Mouse (Mus musculus) hindbrain, embryonic 14.5 days (tissue): ENCODE measurements around the gene Arl1. TPM values are rescaled to one million over a fixed set of nuclear protein-coding genes. Genes with fewer than 3 reads are reported as not detected.
"Not testable (repeated sequence)": the region's sequence is repeated elsewhere in the genome, so short reads cannot be mapped to it uniquely, and the experiment has no call there.

Experiments used
- ATAC-seq: fragments of 200-750 bp; cut with Nextera tagmentation; 2 replicates; pipeline ENCODE4 v1.8.0; 2017; ENCODE audit warnings: moderate number of reproducible peaks, mild to moderate bottlenecking, moderate TSS enrichment, moderate library complexity; ENCODE audit not compliant: low FRiP score
- DNase-seq: peaks from one replicate; pipeline ENCODE4 v3.0.0-alpha.2; 2015; ENCODE audit warnings: low spot score
- H3K27ac ChIP-seq: fragments of 300-500 bp; sonication (generic); 2 replicates; pipeline ENCODE4 v1.5.1; 2014; ENCODE audit warnings: mild to moderate bottlenecking, moderate library complexity
- H3K27me3 ChIP-seq: fragments of 300-500 bp; sonication (generic); 2 replicates; pipeline ENCODE4 v1.6.1; 2014; ENCODE audit warnings: mild to moderate bottlenecking, low read length, mixed read lengths; ENCODE audit not compliant: control insufficient read depth, insufficient read depth
- H3K36me3 ChIP-seq: fragments of 300-500 bp; sonication (generic); replicated peaks from 2 replicates; pipeline ENCODE4 v1.6.1; 2014; ENCODE audit not compliant: control insufficient read depth, insufficient read depth
- H3K4me1 ChIP-seq: fragments of 300-500 bp; sonication (generic); replicated peaks from 2 replicates; pipeline ENCODE4 v1.6.1; 2014; ENCODE audit warnings: antibody characterized with exemption, low read length, mixed read lengths; ENCODE audit not compliant: control insufficient read depth, insufficient read depth
- H3K4me2 ChIP-seq: fragments of 300-500 bp; sonication (generic); replicated peaks from 2 replicates; pipeline ENCODE4 v1.6.1; 2014; ENCODE audit warnings: mild to moderate bottlenecking, moderate library complexity
- H3K4me3 ChIP-seq: fragments of 300-500 bp; sonication (generic); replicated peaks from 2 replicates; pipeline ENCODE4 v1.5.1; 2014; ENCODE audit warnings: mild to moderate bottlenecking, low read length
- H3K9ac ChIP-seq: fragments of 300-500 bp; sonication (generic); 2 replicates; pipeline ENCODE4 v1.6.1; 2014
- H3K9me3 ChIP-seq: fragments of 300-500 bp; sonication (generic); 2 replicates; pipeline ENCODE4 v1.6.1; 2016; ENCODE audit warnings: low read length; ENCODE audit not compliant: control insufficient read depth
- WGBS: fragments of 180-500 bp; shearing (Covaris S2); extraction: QIAGEN DNeasy Blood & Tissue Kit; methylation state at CpG from one replicate; pipeline ENCODE4 v1.1.7; 2014; 5-methylcytosine and 5-hydroxymethylcytosine counted together
- polyA plus RNA-seq: library from polyadenylated mRNA; unstranded; fragments of >200 nt; fragmentation: Nextera tagmentation; extraction: Ambion mirVana; gene quantifications from 2 replicates; pipeline ENCODE4 v1.2.1, GENCODE M21; 2014

Arl1 gene
- polyA plus RNA-seq, 1 experiment from 2014 or later = 153 TPM

DNA sequence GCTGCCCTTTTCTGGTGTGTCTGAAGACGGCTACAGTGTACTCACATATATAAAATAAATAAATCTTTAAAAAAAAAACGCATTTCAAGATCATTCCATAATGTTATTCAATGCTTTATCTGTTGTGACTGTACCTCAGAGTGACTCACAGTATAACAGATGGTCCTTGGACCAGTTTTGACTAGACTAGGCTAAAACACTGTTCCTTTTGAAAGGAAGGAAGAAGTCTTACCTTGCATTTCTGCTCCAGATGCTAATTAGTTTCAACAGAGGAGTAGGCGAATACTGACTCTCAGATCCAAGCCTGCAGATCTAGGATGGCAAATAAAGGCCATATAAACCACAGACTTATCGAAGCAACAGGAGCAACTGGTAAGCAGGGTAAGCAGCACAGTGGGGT, 50.1 kb downstream of the Arl1 start:
- WGBS = 93% methylated on average over 4 of the region's 4 CpGs
- ATAC-seq = no peak
- Histone ChIP-seq H3K36me3 (peaks cover 51% of the 10 kb centered on the region), H3K9me3 (no peaks in the 10 kb centered on the region), H3K27ac (no peak overlapping the region), H3K9ac (no peak overlapping the region), H3K4me1 (no peaks in the 10 kb centered on the region), H3K4me3 (no peak overlapping the region), H3K27me3 (no peaks in the 10 kb centered on the region), H3K4me2 (no peak overlapping the region)
- no peak for DNase-seq

DNA sequence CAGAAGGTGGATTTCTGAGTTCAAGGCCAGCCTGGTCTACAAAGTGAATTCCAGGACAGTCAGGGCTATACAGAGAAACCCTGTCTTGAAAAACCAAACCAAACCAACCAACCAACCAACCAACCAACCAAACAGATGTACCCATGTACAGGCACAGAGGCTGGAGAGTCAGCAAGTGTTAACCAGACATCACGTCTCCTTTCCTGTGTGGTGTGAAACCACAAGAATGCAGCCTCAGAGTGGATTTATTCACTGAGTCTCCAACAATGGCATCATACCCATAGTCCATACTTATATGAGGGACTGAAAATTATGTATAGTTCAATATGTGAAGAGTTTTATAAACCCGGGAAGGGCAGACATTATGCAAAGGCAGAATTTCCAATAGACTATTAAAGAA, 52.5 kb downstream of the Arl1 start:
- ATAC-seq, H3K27ac ChIP-seq, H3K4me3 ChIP-seq, H3K9me3 ChIP-seq, H3K27me3 ChIP-seq, H3K9ac ChIP-seq, H3K4me1 ChIP-seq, H3K4me2 ChIP-seq, DNase-seq: not testable (repeated sequence)
- peaks cover 48% of the 10 kb centered on the region for H3K36me3 ChIP-seq
- WGBS = 88% methylated on average over 2 of the region's 2 CpGs

DNA sequence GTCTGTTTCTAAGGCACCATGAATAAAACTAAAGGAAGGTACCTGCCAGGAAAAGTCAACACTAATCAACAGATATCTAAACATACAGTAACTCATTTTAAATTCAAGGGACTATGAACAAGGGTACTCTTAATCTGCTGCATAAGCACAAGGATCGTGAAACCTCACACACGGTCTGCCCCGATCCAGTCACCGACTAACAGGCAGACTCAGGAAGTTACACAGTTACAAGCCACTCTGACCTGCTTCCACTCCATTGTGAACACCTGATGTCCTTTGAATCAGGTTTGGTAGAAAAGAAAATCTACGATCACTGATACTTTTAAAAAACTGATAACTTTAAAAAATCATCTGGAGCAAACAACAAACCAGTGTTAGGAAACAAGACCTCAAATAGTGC, 53.3 kb downstream of the Arl1 start:
- no peak for DNase-seq
- no peak overlapping the region for H3K4me2 ChIP-seq
- WGBS = 96% methylated on average over 5 of the region's 5 CpGs
- H3K9ac ChIP-seq = no peak overlapping the region
- no peak overlapping the region for H3K4me3 ChIP-seq
- ATAC-seq = no peak
- no peak overlapping the region for H3K27ac ChIP-seq
- no peaks in the 10 kb centered on the region for H3K9me3 ChIP-seq
- no peaks in the 10 kb centered on the region for H3K4me1 ChIP-seq
- H3K36me3 ChIP-seq = peaks cover 41% of the 10 kb centered on the region
- H3K27me3 ChIP-seq = no peaks in the 10 kb centered on the region

DNA sequence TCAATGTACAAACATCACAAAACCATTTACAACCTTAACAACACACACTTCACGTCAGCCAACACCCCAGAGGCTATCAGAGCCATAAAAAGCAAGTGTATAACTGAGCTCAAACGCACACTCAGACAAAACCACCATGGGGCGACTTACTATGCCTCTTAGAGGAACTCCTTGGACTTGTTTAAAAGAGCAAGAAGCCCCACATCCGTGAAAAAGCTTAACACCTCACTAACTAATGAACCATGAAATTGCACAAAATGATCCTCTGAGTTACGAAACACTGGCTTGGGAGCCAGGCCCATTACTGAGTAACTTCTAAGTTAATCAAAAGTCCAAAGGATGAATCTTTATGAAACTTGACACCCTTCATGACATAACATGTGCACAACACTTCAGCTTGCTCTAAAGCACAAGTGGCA, 53.9 kb downstream of the Arl1 start:
- no peak for DNase-seq
- H3K4me1 ChIP-seq = no peaks in the 10 kb centered on the region
- no peak overlapping the region for H3K9ac ChIP-seq
- WGBS = 70% methylated on average over 5 of the region's 5 CpGs
- peaks cover 41% of the 10 kb centered on the region for H3K36me3 ChIP-seq
- H3K27me3 ChIP-seq = no peaks in the 10 kb centered on the region
- H3K4me2 ChIP-seq = no peak overlapping the region
- no peak for ATAC-seq
- no peak overlapping the region for H3K27ac ChIP-seq
- H3K9me3 ChIP-seq = no peaks in the 10 kb centered on the region
- no peak overlapping the region for H3K4me3 ChIP-seq

DNA sequence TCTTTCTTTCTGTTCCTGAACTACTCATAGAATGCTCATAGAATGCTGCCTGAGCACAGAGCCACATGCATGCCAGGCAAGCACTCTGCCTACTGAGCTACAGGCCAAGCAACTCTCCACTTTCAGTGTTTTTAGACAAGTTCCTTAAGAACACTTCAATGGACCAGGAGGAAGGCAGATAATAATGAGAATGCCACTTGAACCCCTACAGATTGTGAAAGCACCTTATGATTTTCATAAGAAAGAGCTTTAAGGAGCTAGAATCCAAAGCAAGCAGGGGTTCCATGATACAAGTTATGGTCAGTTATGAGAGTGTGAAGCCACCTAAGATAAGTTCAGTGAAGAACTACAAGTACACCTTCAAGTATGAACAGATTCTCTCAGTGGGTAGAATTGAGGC, 63.0 kb downstream of the Arl1 start:
- H3K4me2 ChIP-seq = no peak overlapping the region
- no peaks in the 10 kb centered on the region for H3K9me3 ChIP-seq
- H3K27me3 ChIP-seq = no peaks in the 10 kb centered on the region
- DNase-seq (no peak), ATAC-seq (no peak)
- peaks cover 79% of the 10 kb centered on the region for H3K36me3 ChIP-seq
- no peak overlapping the region for H3K27ac ChIP-seq
- H3K9ac ChIP-seq = no peak overlapping the region
- no peak overlapping the region for H3K4me3 ChIP-seq
- no peaks in the 10 kb centered on the region for H3K4me1 ChIP-seq

Other genes with a start within 250 kb of the Arl1 start
- gene Chpt1, start 226.8 kb upstream of the Arl1 start, polyA plus RNA-seq = 15.6 and 16.6 TPM in 2 replicates
- 3.1 and 4.4 TPM in 2 replicates for gene Mybpc1, start 125.7 kb upstream of the Arl1 start, polyA plus RNA-seq
- gene Spic, start 45.8 kb upstream of the Arl1 start, polyA plus RNA-seq = 0.17 TPM in 1 of 2 replicates, not detected in the other
- gene Utp20, start 95.9 kb downstream of the Arl1 start, polyA plus RNA-seq = 8.5 and 11.7 TPM in 2 replicates
- gene Slc5a8, start 155.1 kb downstream of the Arl1 start, polyA plus RNA-seq = 0.04 and 0.08 TPM in 2 replicates